Mouse (Mus musculus) heart, embryonic 14.5 days (tissue): Measurements from ENCODE around the gene Faf2. TPM values are rescaled to one million over a fixed set of nuclear protein-coding genes. Genes with fewer than 3 reads are reported as not detected.

ENCODE experiments used
- ATAC-seq: fragments of 200-750 bp; cut with Nextera tagmentation; 2 replicates; pipeline ENCODE4 v1.8.0; 2017; ENCODE audit warnings: low read depth, moderate TSS enrichment; ENCODE audit not compliant: insufficient number of reproducible peaks, insufficient read depth, low FRiP score
- H3K27ac ChIP-seq, 2 experiments: fragments of 200-500 bp in 1 of 2; fragments of 300-500 bp in 1 of 2; sonication (generic) in 1 of 2; replicated peaks in 1 of 2; 2 replicates each; pipeline ENCODE4 v1.5.1; 2012 to 2014; ENCODE audit warnings: low read depth in 2 of 2, low read length in 2 of 2, control low read depth in 1 of 2, mild to moderate bottlenecking in 1 of 2, mixed read lengths in 1 of 2; ENCODE audit not compliant: control insufficient read depth in 1 of 2, insufficient read depth in 1 of 2
- H3K27me3 ChIP-seq: fragments of 300-500 bp; sonication (generic); 2 replicates; pipeline ENCODE4 v1.6.1; 2014; ENCODE audit warnings: mild to moderate bottlenecking, low read length, control low read depth; ENCODE audit not compliant: control insufficient read depth, insufficient read depth
- H3K36me3 ChIP-seq: fragments of 300-500 bp; sonication (generic); 2 replicates; pipeline ENCODE4 v1.6.1; 2014; ENCODE audit warnings: mild to moderate bottlenecking, control low read depth, low read length, mixed read lengths; ENCODE audit not compliant: control insufficient read depth, insufficient read depth
- H3K4me1 ChIP-seq, 2 experiments: fragments of 200-500 bp in 1 of 2; fragments of 300-500 bp in 1 of 2; sonication (generic) in 1 of 2; 2 replicates each; pipeline ENCODE4 v1.6.1; 2012 to 2014; ENCODE audit warnings: low read length in 2 of 2, control low read depth in 1 of 2, mixed read lengths in 1 of 2; ENCODE audit not compliant: control insufficient read depth in 2 of 2, insufficient read depth in 2 of 2
- H3K4me2 ChIP-seq: fragments of 300-500 bp; sonication (generic); 2 replicates; pipeline ENCODE4 v1.6.1; 2014; ENCODE audit warnings: mild to moderate bottlenecking, low read length
- H3K4me3 ChIP-seq, 2 experiments: fragments of 200-500 bp in 1 of 2; fragments of 300-500 bp in 1 of 2; sonication (generic) in 1 of 2; 2 replicates each; pipeline ENCODE4 v1.5.1; 2012 to 2014; ENCODE audit warnings: low read length in 2 of 2, mild to moderate bottlenecking in 2 of 2, control low read depth in 1 of 2, low read depth in 1 of 2, moderate library complexity in 1 of 2; ENCODE audit not compliant: control insufficient read depth in 1 of 2, insufficient read depth in 1 of 2
- H3K9ac ChIP-seq: fragments of 300-500 bp; sonication (generic); 2 replicates; pipeline ENCODE4 v1.6.1; 2014; ENCODE audit warnings: mild to moderate bottlenecking, low read length
- H3K9me3 ChIP-seq: fragments of 300-500 bp; sonication (generic); 2 replicates; pipeline ENCODE4 v1.6.1; 2016; ENCODE audit warnings: low read length, control low read depth; ENCODE audit not compliant: control insufficient read depth
- WGBS: fragments of 180-500 bp; shearing (Covaris S2); extraction: QIAGEN DNeasy Blood & Tissue Kit; methylation state at CpG from one replicate; pipeline ENCODE4 v1.1.7; 2014; 5-methylcytosine and 5-hydroxymethylcytosine counted together
- polyA plus RNA-seq: library from polyadenylated mRNA; unstranded; fragments of >200 nt; fragmentation: Nextera tagmentation; extraction: Ambion mirVana; gene quantifications from 2 replicates; pipeline ENCODE4 v1.2.1, GENCODE M21; 2014

The Faf2 gene
- polyA plus RNA-seq, 1 experiment from 2014 or later: 64.4 TPM

DNA sequence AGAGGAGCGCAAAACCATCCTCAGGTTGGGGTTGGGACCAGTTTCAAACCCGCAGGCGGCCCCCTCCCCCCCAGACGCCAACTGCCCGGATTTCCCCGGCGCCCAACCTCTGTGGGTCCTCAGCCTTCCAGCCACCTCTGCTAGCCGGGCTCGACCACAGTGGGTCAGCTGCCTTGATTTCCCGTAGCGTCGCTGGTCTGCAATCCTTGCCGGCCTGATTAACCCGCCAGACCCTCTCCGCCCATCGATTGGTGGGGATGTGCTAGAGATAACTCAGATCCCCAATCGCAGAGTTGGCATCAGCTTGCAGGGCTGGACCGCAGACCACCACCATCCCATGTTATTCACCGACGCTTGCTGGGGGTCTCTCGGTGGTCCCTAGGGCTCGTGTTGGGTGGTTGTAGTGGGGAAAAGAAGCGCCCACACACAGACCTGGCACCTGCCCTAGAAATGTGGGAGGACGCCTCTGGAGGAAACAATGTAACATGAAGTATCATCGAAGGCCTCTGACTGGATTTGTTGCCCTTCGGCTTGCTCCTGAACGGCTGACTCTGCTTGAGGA is 457 bp downstream of the Faf2 start:
- under 1% methylated on average over 27 of the region's 27 CpGs for WGBS
- Histone ChIP-seq H3K4me3 (peak overlapping the region; percentile 77 to 83), H3K9me3 (no peaks in the 10 kb centered on the region), H3K27me3 (no peaks in the 10 kb centered on the region), H3K36me3 (0 out of 2 replicates have a peak, but pooled peaks cover 3% of the 10 kb centered on the region), H3K4me1 (peaks cover 0 to 16% of the 10 kb centered on the region in 2 experiments; a peak in 1 of 4 replicates), H3K27ac (peak overlapping the region; percentile 75 to 83), H3K9ac (peak overlapping the region; percentile 97), H3K4me2 (peak overlapping the region; percentile 90)
- ATAC-seq: peak; percentile 48; the same call in 1 of the 2 replicates

DNA sequence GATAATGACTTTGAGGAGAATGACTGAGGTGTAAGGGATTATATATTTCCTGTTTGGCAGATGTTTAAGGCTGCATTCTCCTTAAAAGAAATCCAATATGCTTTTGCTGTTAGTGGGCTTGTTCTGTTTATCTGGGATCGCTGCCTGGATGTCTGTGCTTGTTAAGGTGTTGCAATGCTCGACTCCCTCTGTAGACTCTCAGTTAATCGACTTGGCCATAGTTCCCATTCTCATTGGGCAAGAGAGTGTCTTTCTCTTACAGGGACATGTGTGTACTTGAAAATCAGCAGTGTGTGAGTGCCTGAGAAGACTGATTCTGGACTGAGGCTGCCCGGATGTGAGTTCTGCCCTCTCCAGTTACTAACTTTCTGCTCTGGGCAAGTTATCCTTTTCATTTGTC is 7.5 kb downstream of the Faf2 start:
- Histone ChIP-seq H3K27ac (no peak overlapping the region), H3K4me1 (peaks cover 0 to 4% of the 10 kb centered on the region in 2 experiments; a peak in 1 of 4 replicates), H3K36me3 (peaks cover 14% of the 10 kb centered on the region; the same call in 1 of the 2 replicates), H3K4me2 (no peak overlapping the region), H3K9me3 (no peaks in the 10 kb centered on the region), H3K9ac (no peak overlapping the region), H3K4me3 (no peak overlapping the region), H3K27me3 (no peaks in the 10 kb centered on the region)
- WGBS: 77% methylated on average over 4 of the region's 4 CpGs
- ATAC-seq: no peak

DNA sequence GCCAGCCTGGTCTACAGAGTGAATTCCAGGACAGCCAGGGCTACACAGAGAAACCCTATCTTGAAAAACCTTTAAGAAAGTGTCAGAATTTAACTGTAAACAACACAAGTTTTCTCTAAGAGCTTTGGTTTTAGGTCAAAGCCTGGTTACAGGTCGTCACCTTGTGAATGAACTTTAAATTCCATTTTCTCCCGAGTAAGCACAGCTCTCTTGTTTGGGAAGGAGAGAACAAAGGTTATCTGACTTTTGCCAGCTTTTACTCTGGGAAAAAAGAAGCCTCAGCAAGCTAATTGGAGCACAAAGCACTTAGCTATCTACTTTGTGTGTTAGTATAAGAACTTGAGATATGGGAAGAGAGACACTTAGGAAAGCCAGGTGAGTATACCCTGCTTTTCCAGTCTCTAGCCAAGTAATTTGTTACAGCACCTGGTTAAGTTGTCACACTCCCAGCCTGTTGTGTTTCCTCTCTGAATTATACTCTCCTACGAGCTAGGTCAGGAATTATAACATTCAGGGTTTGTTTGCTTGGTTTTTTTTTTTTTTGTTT is 11.2 kb downstream of the Faf2 start:
- H3K4me3 ChIP-seq: no peak overlapping the region
- H3K27me3 ChIP-seq: no peaks in the 10 kb centered on the region
- H3K4me1 ChIP-seq: no peaks in the 10 kb centered on the region; a peak in 1 of 4 replicates
- no peak for ATAC-seq
- WGBS: 47% methylated on average over 3 of the region's 3 CpGs
- no peaks in the 10 kb centered on the region for H3K9me3 ChIP-seq
- no peak overlapping the region for H3K27ac ChIP-seq
- H3K4me2 ChIP-seq: no peak overlapping the region
- peaks cover 19% of the 10 kb centered on the region for H3K36me3 ChIP-seq
- no peak overlapping the region for H3K9ac ChIP-seq

DNA sequence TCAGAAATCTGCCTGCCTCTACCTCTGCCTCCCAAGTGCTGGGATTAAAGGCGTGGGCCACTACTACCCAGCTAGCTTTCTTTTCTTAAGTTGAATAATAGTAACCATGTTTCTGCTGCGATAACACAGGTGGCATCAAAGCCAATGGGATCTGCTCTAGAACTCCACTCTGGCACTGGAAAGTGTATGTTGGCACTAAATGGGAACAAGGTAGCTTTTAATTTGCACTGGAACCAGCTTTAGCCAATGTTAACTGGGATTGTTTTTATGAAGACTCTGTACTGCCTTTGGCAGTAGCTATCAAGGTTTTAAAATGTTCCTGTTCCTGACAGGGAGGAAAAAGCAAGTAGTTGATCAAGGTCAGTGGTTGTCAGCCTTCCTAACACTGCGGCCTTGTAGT is 13.4 kb downstream of the Faf2 start:
- no peak overlapping the region for H3K4me2 ChIP-seq
- no peaks in the 10 kb centered on the region for H3K4me1 ChIP-seq
- no peak for ATAC-seq
- H3K4me3 ChIP-seq: no peak overlapping the region
- peaks cover 39% of the 10 kb centered on the region for H3K36me3 ChIP-seq
- 93% methylated on average over 3 of the region's 3 CpGs for WGBS
- H3K27ac ChIP-seq: no peak overlapping the region
- no peaks in the 10 kb centered on the region for H3K9me3 ChIP-seq
- no peak overlapping the region for H3K9ac ChIP-seq
- no peaks in the 10 kb centered on the region for H3K27me3 ChIP-seq

DNA sequence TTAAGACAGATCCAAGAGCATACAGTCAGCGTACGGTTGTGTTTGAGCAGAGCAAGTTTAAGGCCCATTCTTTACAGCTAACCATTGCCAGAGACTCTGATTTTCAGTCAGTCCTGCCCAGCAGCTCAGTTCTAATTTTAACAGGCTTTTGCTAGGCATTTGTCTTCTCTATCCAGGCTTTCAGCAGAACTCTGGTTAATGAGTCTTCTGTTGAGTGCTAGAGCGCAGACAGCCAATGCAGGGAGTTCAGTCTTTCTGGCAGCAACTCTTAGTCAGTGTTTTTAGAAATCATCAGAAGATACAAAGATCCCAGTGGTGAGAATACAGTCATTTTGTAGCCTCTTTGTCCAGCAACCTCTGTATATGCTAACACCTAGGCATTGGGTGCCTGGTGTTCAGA is 28.9 kb downstream of the Faf2 start:
- Histone ChIP-seq H3K27me3 (no peaks in the 10 kb centered on the region), H3K27ac (no peak overlapping the region), H3K4me1 (no peaks in the 10 kb centered on the region), H3K36me3 (peaks cover 100% of the 10 kb centered on the region), H3K4me2 (no peak overlapping the region), H3K9ac (no peak overlapping the region), H3K4me3 (no peak overlapping the region), H3K9me3 (no peaks in the 10 kb centered on the region)
- WGBS: 90% methylated on average over 3 of the region's 3 CpGs
- ATAC-seq: no peak

DNA sequence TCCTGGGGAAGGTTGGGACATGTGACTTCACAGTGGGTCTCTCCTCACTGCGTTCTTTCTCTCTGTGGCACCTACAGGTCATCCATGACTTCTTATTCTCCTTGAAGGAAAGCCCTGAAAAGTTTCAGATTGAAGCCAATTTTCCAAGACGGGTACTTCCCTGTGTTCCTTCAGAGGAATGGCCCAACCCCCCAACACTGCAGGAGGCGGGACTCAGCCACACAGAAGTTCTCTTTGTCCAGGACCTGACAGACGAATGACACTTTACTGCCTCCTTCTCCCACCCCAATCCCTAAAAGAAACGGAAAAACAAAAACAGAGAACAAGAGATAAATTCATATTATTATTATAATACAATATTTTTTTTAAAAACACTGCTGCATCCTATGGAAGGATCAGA is 39.3 kb downstream of the Faf2 start:
- Histone ChIP-seq H3K4me2 (no peak overlapping the region), H3K9ac (no peak overlapping the region), H3K4me3 (no peak overlapping the region), H3K9me3 (no peaks in the 10 kb centered on the region), H3K27ac (no peak overlapping the region), H3K4me1 (no peaks in the 10 kb centered on the region), H3K36me3 (peaks cover 88% of the 10 kb centered on the region), H3K27me3 (no peaks in the 10 kb centered on the region)
- ATAC-seq: no peak
- WGBS: 73% methylated on average over 5 of the region's 5 CpGs

DNA sequence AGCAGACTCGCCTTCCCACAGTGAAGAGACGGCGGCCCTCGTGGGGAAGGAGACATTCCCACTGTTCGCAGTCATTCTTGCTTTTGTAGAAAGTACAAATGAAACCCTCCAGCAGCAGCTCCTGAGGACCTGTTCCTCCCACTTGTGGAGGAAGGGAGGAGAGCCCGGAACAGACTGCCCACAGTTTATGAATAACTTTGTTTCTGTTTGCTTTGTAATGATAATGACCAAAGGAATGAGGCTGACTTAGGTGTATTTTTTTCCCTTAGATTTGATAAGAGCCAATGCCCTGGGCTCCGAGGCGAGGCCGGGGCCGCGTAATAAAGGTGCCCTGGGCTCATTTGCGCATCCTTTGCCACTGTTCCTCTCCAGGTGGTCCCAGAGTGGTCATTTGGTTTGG is 39.8 kb downstream of the Faf2 start:
- H3K4me3 ChIP-seq: no peak overlapping the region
- H3K4me2 ChIP-seq: no peak overlapping the region
- no peak overlapping the region for H3K27ac ChIP-seq
- H3K4me1 ChIP-seq: no peaks in the 10 kb centered on the region
- ATAC-seq: no peak
- H3K9ac ChIP-seq: no peak overlapping the region
- H3K36me3 ChIP-seq: peaks cover 83% of the 10 kb centered on the region
- no peaks in the 10 kb centered on the region for H3K27me3 ChIP-seq
- no peaks in the 10 kb centered on the region for H3K9me3 ChIP-seq
- 88% methylated on average over 12 of the region's 12 CpGs for WGBS

DNA sequence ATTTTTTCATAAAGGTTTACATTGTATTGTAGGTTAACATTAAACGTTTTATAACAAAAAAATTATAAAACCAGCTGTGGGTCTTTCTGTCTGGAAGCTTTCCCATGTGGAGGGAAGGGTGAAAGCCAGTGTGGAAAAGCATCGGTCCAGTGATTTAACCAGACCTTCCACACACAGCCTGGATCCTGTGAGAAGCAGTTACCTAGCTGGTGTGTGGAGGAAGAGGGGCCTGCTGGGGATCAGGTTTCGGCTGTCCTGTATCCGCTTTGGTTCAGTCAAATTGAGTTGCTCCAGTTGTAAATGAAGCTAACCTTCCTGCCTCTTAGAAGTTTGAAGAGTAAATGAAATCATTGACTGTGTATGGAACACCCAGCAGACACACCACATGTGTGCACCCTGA is 42.4 kb downstream of the Faf2 start:
- H3K4me1 ChIP-seq: no peaks in the 10 kb centered on the region
- peaks cover 64% of the 10 kb centered on the region for H3K36me3 ChIP-seq
- 85% methylated on average over 4 of the region's 4 CpGs for WGBS
- H3K27me3 ChIP-seq: no peaks in the 10 kb centered on the region
- H3K9me3 ChIP-seq: no peaks in the 10 kb centered on the region
- H3K9ac ChIP-seq: no peak overlapping the region
- H3K27ac ChIP-seq: no peak overlapping the region
- H3K4me3 ChIP-seq: no peak overlapping the region
- no peak for ATAC-seq
- no peak overlapping the region for H3K4me2 ChIP-seq
